Mouse (Mus musculus) testis, adult 2 months (tissue): ENCODE data around the gene Dffa. TPM values are rescaled to one million over a fixed set of nuclear protein-coding genes. Genes with fewer than 3 reads are reported as not detected.
A peak's percentile ranks its signal among the peaks of the same experiment; 100 is the strongest.
"Not testable (repeated sequence)": the region's sequence is repeated elsewhere in the genome, so short reads cannot be mapped to it uniquely, and the experiment has no call there.

ENCODE experiments used
- H3K27ac ChIP-seq: fragments of 200-500 bp; 2 replicates; pipeline ENCODE4 v1.5.1; 2012; ENCODE audit warnings: low read depth, low read length; ENCODE audit not compliant: control insufficient read depth, insufficient read depth
- H3K27me3 ChIP-seq: fragments of 200-500 bp; 2 replicates; pipeline ENCODE4 v1.6.1; 2012; ENCODE audit warnings: mild to moderate bottlenecking, low read length, moderate library complexity; ENCODE audit not compliant: control insufficient read depth, insufficient read depth
- H3K36me3 ChIP-seq: fragments of 200-500 bp; 2 replicates; pipeline ENCODE4 v1.6.1; 2012; ENCODE audit warnings: mild to moderate bottlenecking, low read length; ENCODE audit not compliant: control insufficient read depth, insufficient read depth
- H3K4me1 ChIP-seq: fragments of 200-500 bp; 2 replicates; pipeline ENCODE4 v1.6.1; 2012; ENCODE audit warnings: low read length; ENCODE audit not compliant: control insufficient read depth, insufficient read depth
- H3K4me3 ChIP-seq: fragments of 200-500 bp; 2 replicates; pipeline ENCODE4 v1.5.1; 2012; ENCODE audit warnings: low read depth, mild to moderate bottlenecking, low read length, moderate library complexity, mixed read lengths; ENCODE audit not compliant: control insufficient read depth
- CTCF ChIP-seq: fragments of 200-500 bp; IDR thresholded peaks from 2 replicates; pipeline ENCODE4 v1.5.1; 2012; ENCODE audit warnings: low read depth, mild to moderate bottlenecking, inconsistent platforms, low read length, moderate library complexity; ENCODE audit not compliant: control insufficient read depth, insufficient read depth, insufficient replicate concordance
- POLR2A ChIP-seq: fragments of 200-500 bp; IDR thresholded peaks from 2 replicates; pipeline ENCODE4 v1.6.1; 2012; ENCODE audit warnings: low read depth, mild to moderate bottlenecking, inconsistent platforms, low read length, moderate library complexity; ENCODE audit not compliant: control insufficient read depth
- polyA plus RNA-seq: library from polyadenylated mRNA; depleted of rRNA; stranded (reverse); fragments of >200 nt; gene quantifications from 2 replicates; pipeline ENCODE4 v1.2.3, GENCODE M21; 2012; rRNA removed

Gene Dffa
- polyA plus RNA-seq, 1 experiment = 8.2 TPM

DNA sequence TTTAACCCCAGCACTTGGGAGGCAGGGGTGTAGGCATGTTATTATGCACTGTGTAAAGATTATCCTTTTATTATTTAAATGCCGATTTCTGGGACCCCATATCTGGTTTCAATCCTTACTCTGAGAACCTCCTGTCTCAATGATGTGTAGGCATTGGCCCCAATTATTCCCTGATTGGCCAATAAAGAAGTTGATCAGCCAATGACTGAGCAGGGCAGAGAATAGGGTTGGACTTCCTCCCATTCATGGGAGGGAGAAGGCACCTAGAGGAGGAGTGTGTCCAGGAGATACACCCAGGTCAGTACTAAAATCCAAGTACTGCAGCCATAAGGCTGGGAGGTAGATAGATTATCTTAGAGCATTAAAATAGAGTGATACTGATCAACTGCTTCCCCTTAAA is 59.2 kb downstream of the Dffa start:
- TF ChIP-seq POLR2A (no peak), CTCF (no peak)
- H3K4me3 ChIP-seq = no peak overlapping the region
- H3K27ac ChIP-seq = no peak overlapping the region
- H3K27me3 ChIP-seq = no peaks in the 10 kb centered on the region
- peaks cover 5% of the 10 kb centered on the region for H3K4me1 ChIP-seq
- no peaks in the 10 kb centered on the region for H3K36me3 ChIP-seq

GRCm38 (mm10) chr4:149164150-149164549 is 60.2 kb downstream of the Dffa start:
- no peak overlapping the region for H3K4me3 ChIP-seq
- no peak overlapping the region for H3K27ac ChIP-seq
- no peaks in the 10 kb centered on the region for H3K36me3 ChIP-seq
- peaks cover 5% of the 10 kb centered on the region for H3K4me1 ChIP-seq
- H3K27me3 ChIP-seq = no peaks in the 10 kb centered on the region
- no peak for TF ChIP-seq CTCF
- TF ChIP-seq POLR2A = no peak

GRCm38 (mm10) chr4:149166215-149166946 is 62.4 kb downstream of the Dffa start, which contains the start of gene Pgd:
Gene Pgd, minus strand, starts transcription at chr4:149166771.
- Histone ChIP-seq H3K4me3 (peak within 1 kb of the TSS; percentile 91), H3K27me3 (no peaks in the 10 kb centered on the region), H3K36me3 (no peaks in the 10 kb centered on the region), H3K27ac (peak within 1 kb of the TSS; percentile 80), H3K4me1 (peaks cover 5% of the 10 kb centered on the region)
- TF ChIP-seq CTCF = no peak
- peak; percentile 97 for TF ChIP-seq POLR2A

DNA sequence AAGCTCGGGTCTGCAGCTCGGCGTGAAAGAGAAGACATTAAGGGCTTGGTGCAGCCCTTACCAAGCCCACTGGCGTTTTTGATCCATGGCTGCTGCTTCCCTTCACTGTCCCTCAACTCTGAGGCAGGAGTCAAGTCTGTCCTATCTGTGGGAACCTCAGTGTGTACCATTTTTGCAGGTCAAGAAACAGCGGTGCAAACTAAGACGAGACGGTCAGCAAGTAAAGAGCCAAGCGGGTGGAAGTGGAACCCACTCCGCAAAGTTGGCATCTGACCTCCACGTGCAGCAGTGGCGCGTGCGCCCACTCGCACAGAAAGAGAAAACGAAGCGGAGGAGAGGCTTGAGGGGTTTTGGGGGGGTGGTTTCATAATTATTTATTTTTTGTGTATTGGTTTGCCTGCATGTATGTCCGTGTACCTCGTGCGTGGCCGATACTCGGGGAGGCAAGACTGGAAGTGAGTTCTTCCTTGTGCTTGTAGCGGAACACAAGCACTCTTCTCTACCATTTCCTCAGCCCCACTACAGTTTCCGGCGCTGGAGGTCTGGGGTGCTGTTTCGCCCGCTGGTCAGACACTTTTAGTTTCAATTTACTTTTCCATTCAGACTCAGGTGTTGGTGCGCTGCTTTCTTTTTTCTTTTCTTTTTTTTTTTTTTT is 63.1 kb downstream of the Dffa start:
- peak overlapping the region; percentile 77 for H3K27ac ChIP-seq

GRCm38 (mm10) chr4:149168016-149168415 is 64.1 kb downstream of the Dffa start:
- no peak overlapping the region for H3K27ac ChIP-seq
- peaks cover 5% of the 10 kb centered on the region for H3K4me1 ChIP-seq
- no peak overlapping the region for H3K4me3 ChIP-seq
- no peak for TF ChIP-seq POLR2A
- no peak for TF ChIP-seq CTCF
- H3K27me3 ChIP-seq = no peaks in the 10 kb centered on the region
- H3K36me3 ChIP-seq = no peaks in the 10 kb centered on the region

More for the DNA sequence above, 63.1 kb downstream of the Dffa start:
- H3K4me1 ChIP-seq = peaks cover 5% of the 10 kb centered on the region
- H3K4me3 ChIP-seq = peak overlapping the region; percentile 91
- TF ChIP-seq CTCF = no peak
- TF ChIP-seq POLR2A = no peak; the same call in 1 of the 2 replicates
- no peaks in the 10 kb centered on the region for H3K27me3 ChIP-seq
- H3K36me3 ChIP-seq = no peaks in the 10 kb centered on the region

DNA sequence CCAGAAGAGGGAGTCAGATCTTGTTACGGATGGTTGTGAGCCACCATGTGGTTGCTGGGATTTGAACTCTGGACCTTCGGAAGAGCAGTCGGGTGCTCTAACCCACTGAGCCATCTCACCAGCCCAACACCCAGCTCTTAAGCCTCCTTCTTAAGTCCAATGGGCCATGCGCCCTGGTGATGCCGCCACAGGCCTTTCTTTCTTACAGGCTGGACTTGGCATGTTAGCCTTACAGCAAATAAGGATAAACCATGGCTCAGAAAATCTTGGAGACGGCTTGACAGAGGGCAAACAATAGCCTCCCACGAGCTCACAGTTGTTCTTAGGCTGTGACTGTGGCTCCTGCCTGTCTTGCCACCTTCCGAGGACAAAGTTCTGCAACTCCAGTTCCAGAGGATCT is 66.0 kb downstream of the Dffa start:
- not testable (repeated sequence) for H3K4me3 ChIP-seq, H3K4me1 ChIP-seq, H3K27ac ChIP-seq, H3K36me3 ChIP-seq, H3K27me3 ChIP-seq

Other genes starting within 250 kb of the Dffa start
- 20.5 and 22.9 TPM in 2 replicates for gene Pex14, start 4.3 kb upstream of the Dffa start, polyA plus RNA-seq
- gene Cort, start 22.6 kb downstream of the Dffa start, polyA plus RNA-seq = not detected in 2 replicates
- 10.3 and 12.2 TPM in 2 replicates for gene Cenps, start 33.5 kb downstream of the Dffa start, polyA plus RNA-seq
- gene Pgd, start 62.6 kb downstream of the Dffa start, polyA plus RNA-seq = 21.7 and 22.3 TPM in 2 replicates
- gene Kif1b, start 203.5 kb downstream of the Dffa start, polyA plus RNA-seq = 24.9 and 25.9 TPM in 2 replicates